Mouse (Mus musculus) hindbrain, embryonic 10.5 days (tissue): ENCODE measurements around the gene Gm13287. TPM values are rescaled to one million over a fixed set of nuclear protein-coding genes. Genes with fewer than 3 reads are reported as not detected.
"Not testable (repeated sequence)": the region's sequence is repeated elsewhere in the genome, so short reads cannot be mapped to it uniquely, and the experiment has no call there.

ENCODE experiments used
- DNase-seq: peaks from one replicate; pipeline ENCODE4 v3.0.0-alpha.2; 2017; ENCODE audit warnings: low spot score
- H3K27ac ChIP-seq: fragments of 300-500 bp; sonication (generic); 2 replicates; pipeline ENCODE4 v1.5.1; 2016; ENCODE audit warnings: mild to moderate bottlenecking, moderate library complexity
- H3K27me3 ChIP-seq: fragments of 300-500 bp; sonication (generic); 2 replicates; pipeline ENCODE4 v1.6.1; 2016; ENCODE audit warnings: mild to moderate bottlenecking; ENCODE audit not compliant: poor library complexity, insufficient read depth, severe bottlenecking
- H3K36me3 ChIP-seq: fragments of 300-500 bp; sonication (generic); 2 replicates; pipeline ENCODE4 v1.6.1; 2016; ENCODE audit warnings: mild to moderate bottlenecking, moderate library complexity
- H3K4me1 ChIP-seq: fragments of 300-500 bp; sonication (generic); replicated peaks from 2 replicates; pipeline ENCODE4 v1.6.1; 2016; ENCODE audit warnings: mild to moderate bottlenecking
- H3K4me3 ChIP-seq: fragments of 300-500 bp; sonication (generic); 2 replicates; pipeline ENCODE4 v1.5.1; 2016; ENCODE audit warnings: mild to moderate bottlenecking, moderate library complexity
- H3K9me3 ChIP-seq: fragments of 300-500 bp; sonication (generic); 2 replicates; pipeline ENCODE4 v1.6.1; 2016; ENCODE audit warnings: mild to moderate bottlenecking, moderate library complexity
- WGBS: fragments of 180-500 bp; shearing (Covaris S2); methylation state at CpG from one replicate; pipeline ENCODE4 v1.1.7; 2016; 5-methylcytosine and 5-hydroxymethylcytosine counted together
- polyA plus RNA-seq: library from polyadenylated mRNA; unstranded; fragments of >200 nt; fragmentation: Nextera tagmentation; extraction: Ambion mirVana; gene quantifications from 2 replicates; pipeline ENCODE4 v1.2.1, GENCODE M21; 2016

Gene Gm13287
- polyA plus RNA-seq, 1 experiment from 2014 or later, result not detected

- not testable (repeated sequence) for H3K4me1 ChIP-seq, H3K36me3 ChIP-seq, H3K9me3 ChIP-seq, H3K27me3 ChIP-seq, H3K4me3 ChIP-seq, DNase-seq, H3K27ac ChIP-seq
- no CpG with 5 or more reads among the region's 29 CpGs for WGBS
Observed at GRCm38 (mm10) chr4:88779550-88779949, 23.5 kb upstream of the Gm13287 start, which contains the start of gene Gm13272. Gene Gm13272, plus strand, starts transcription at chr4:88779850.

GRCm38 (mm10) chr4:88780320-88780719, 22.7 kb upstream of the Gm13287 start:
- 42% methylated on average over 16 of the region's 18 CpGs for WGBS
- H3K4me3 ChIP-seq, H3K4me1 ChIP-seq, H3K9me3 ChIP-seq, H3K27ac ChIP-seq, H3K27me3 ChIP-seq, DNase-seq, H3K36me3 ChIP-seq: not testable (repeated sequence)

- not testable (repeated sequence) for DNase-seq, H3K27ac ChIP-seq, H3K36me3 ChIP-seq, H3K9me3 ChIP-seq, H3K27me3 ChIP-seq, H3K4me1 ChIP-seq
- 24% methylated on average over 5 of the region's 7 CpGs for WGBS
- H3K4me3 ChIP-seq, result 0 out of 2 replicates have a peak within 1 kb of the TSS, but pooled peaks have one; percentile 29
Observed at GRCm38 (mm10) chr4:88781831-88782230, 21.2 kb upstream of the Gm13287 start, which contains the start of gene Ifnz. Gene Ifnz, plus strand, starts transcription at chr4:88782131.

GRCm38 (mm10) chr4:88782335-88782734, 20.7 kb upstream of the Gm13287 start:
- DNase-seq, H3K4me1 ChIP-seq, H3K27me3 ChIP-seq, H3K27ac ChIP-seq, H3K36me3 ChIP-seq, H3K9me3 ChIP-seq: not testable (repeated sequence)
- H3K4me3 ChIP-seq, result 0 out of 2 replicates have a peak overlapping the region, but pooled peaks have one; percentile 29
- WGBS, result 0% methylated on average over 18 of the region's 31 CpGs

GRCm38 (mm10) chr4:88785409-88785808, 17.6 kb upstream of the Gm13287 start, which contains the start of gene Gm13276:
Gene Gm13276, plus strand, starts transcription at chr4:88785709.
- H3K4me3 ChIP-seq, DNase-seq, H3K4me1 ChIP-seq, H3K9me3 ChIP-seq, H3K27ac ChIP-seq, H3K36me3 ChIP-seq, H3K27me3 ChIP-seq: not testable (repeated sequence)
- no CpG with 5 or more reads among the region's 27 CpGs for WGBS

GRCm38 (mm10) chr4:88788402-88788801, 14.7 kb upstream of the Gm13287 start, which contains the start of gene Gm13277:
Gene Gm13277, plus strand, starts transcription at chr4:88788632.
- not testable (repeated sequence) for H3K4me1 ChIP-seq, H3K9me3 ChIP-seq, DNase-seq, H3K4me3 ChIP-seq, H3K27me3 ChIP-seq, H3K36me3 ChIP-seq, H3K27ac ChIP-seq
- 0% methylated on average over 5 of the region's 28 CpGs for WGBS

GRCm38 (mm10) chr4:88791250-88791649, 11.8 kb upstream of the Gm13287 start, which contains the start of gene Gm13278:
Gene Gm13278, plus strand, starts transcription at chr4:88791550.
- DNase-seq, H3K4me1 ChIP-seq, H3K9me3 ChIP-seq, H3K4me3 ChIP-seq, H3K27ac ChIP-seq, H3K36me3 ChIP-seq, H3K27me3 ChIP-seq: not testable (repeated sequence)
- no CpG with 5 or more reads among the region's 28 CpGs for WGBS

- under 1% methylated on average over 19 of the region's 52 CpGs for WGBS
- not testable (repeated sequence) for H3K27me3 ChIP-seq, H3K27ac ChIP-seq, H3K4me1 ChIP-seq, DNase-seq, H3K9me3 ChIP-seq, H3K4me3 ChIP-seq, H3K36me3 ChIP-seq
Observed at GRCm38 (mm10) chr4:88793936-88794675, 8.9 kb upstream of the Gm13287 start, which contains the start of gene Gm13275. Gene Gm13275, plus strand, starts transcription at chr4:88794487.

GRCm38 (mm10) chr4:88797097-88797496, 6.0 kb upstream of the Gm13287 start, which contains the start of gene Gm13279:
Gene Gm13279, plus strand, starts transcription at chr4:88797397.
- H3K36me3 ChIP-seq, H3K4me3 ChIP-seq, DNase-seq, H3K27me3 ChIP-seq, H3K4me1 ChIP-seq, H3K9me3 ChIP-seq, H3K27ac ChIP-seq: not testable (repeated sequence)
- no CpG with 5 or more reads among the region's 28 CpGs for WGBS

GRCm38 (mm10) chr4:88799365-88799764, 3.7 kb upstream of the Gm13287 start, which contains the start of gene Gm13285:
Gene Gm13285, plus strand, starts transcription at chr4:88799665.
- not testable (repeated sequence) for H3K36me3 ChIP-seq, H3K27me3 ChIP-seq, H3K4me1 ChIP-seq, H3K27ac ChIP-seq, DNase-seq, H3K4me3 ChIP-seq, H3K9me3 ChIP-seq
- WGBS, result 11% methylated on average over 6 of the region's 7 CpGs

GRCm38 (mm10) chr4:88805231-88805630, 2.2 kb downstream of the Gm13287 start, which contains the start of gene Gm13288:
Gene Gm13288, plus strand, starts transcription at chr4:88805531.
- no CpG with 5 or more reads among the region's 8 CpGs for WGBS
- H3K4me1 ChIP-seq, DNase-seq, H3K9me3 ChIP-seq, H3K36me3 ChIP-seq, H3K27ac ChIP-seq: not testable (repeated sequence)
- Histone ChIP-seq H3K27me3 (peaks cover 15% of the 10 kb centered on the region; the same call in 1 of the 2 replicates), H3K4me3 (0 out of 2 replicates have a peak within 1 kb of the TSS, but pooled peaks have one; percentile 27)

- Histone ChIP-seq H3K4me3 (0 out of 2 replicates have a peak overlapping the region, but pooled peaks have one; percentile 27), H3K27me3 (peaks cover 15% of the 10 kb centered on the region; the same call in 1 of the 2 replicates)
- not testable (repeated sequence) for H3K36me3 ChIP-seq, H3K27ac ChIP-seq, H3K9me3 ChIP-seq, H3K4me1 ChIP-seq, DNase-seq
- WGBS, result 0% methylated on average over 8 of the region's 34 CpGs
Observed at GRCm38 (mm10) chr4:88805761-88806160, 2.7 kb downstream of the Gm13287 start.

- Histone ChIP-seq H3K27ac (no peak within 1 kb of the TSS), H3K9me3 (no peaks in the 10 kb centered on the region), H3K36me3 (no peaks in the 10 kb centered on the region), H3K4me1 (no peaks in the 10 kb centered on the region), H3K27me3 (no peaks in the 10 kb centered on the region), H3K4me3 (no peak within 1 kb of the TSS)
- no peak for DNase-seq
- WGBS, result 67% methylated on average over 3 of the region's 3 CpGs
Observed at GRCm38 (mm10) chr4:88815928-88816327, 12.9 kb downstream of the Gm13287 start, which contains the start of gene Ifna7. Gene Ifna7, plus strand, starts transcription at chr4:88816228.
